Mouse (Mus musculus): ENCODE results near the gene Catip.

The Catip gene

DNA sequence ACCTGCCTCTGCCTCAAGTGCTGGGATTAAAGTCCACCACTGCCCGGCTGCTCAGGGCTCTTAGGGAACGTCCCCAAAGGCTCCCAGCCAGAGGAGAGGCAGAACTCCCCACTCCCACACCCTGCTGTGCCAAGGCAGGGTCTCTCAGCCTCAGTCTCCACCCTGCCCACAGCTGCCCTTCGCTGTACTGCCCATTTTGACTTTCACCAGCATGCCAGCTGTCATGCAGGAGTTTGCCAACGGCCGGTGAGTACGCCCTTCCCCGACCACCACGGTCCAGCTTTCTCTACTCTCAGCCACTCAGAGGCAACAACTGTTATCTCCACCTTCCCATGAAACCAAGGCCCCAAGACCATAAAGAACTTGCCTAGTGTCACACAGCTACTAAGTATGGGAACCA lies 22.6 kb downstream of the Catip start:
- no peak for DNase-seq (ENCODE audit: low spot score)

DNA sequence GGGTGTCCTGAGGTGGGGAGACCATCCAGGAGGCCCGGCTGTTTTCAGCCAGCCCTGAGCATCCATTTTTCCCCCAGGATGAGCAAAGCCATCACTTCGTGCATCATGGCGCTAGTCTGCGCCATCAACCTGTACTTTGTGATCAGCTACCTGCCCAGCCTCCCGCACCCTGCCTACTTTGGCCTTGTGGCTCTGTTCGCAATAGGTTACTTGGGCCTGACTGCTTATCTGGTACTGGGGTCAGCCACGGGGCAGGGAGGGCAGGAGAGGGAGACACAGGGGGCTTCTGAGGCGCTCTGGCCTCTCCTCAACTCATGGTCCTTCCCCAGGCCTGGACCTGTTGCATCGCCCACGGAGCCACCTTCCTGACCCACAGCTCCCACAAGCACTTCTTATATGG lies 23.2 kb downstream of the Catip start:
- DNase-seq (ENCODE audit: low spot score) = no peak

- DNase-seq (ENCODE audit: low spot score) = no peak
Measured at GRCm38 (mm10) chr1:74385531-74385930, 23.6 kb downstream of the Catip start.

DNA sequence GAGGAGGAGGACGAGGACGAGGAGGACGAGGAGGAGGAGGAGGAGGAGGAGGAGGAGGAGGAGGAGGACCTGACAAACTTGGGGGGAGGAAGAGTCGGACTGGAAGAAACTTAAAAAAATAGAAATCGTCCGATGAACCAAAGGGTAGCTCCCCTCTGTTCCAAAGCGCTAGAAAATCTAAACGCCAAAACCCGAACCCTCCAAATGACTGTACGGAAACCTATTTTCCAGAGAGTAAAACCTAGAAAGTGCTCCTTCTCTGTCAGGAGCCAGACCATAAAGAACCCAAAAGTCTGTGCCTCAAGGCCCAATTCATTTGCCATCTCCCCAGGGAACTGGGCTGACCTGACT lies 24.4 kb downstream of the Catip start:
- DNase-seq (ENCODE audit: low spot score) = no peak

DNA sequence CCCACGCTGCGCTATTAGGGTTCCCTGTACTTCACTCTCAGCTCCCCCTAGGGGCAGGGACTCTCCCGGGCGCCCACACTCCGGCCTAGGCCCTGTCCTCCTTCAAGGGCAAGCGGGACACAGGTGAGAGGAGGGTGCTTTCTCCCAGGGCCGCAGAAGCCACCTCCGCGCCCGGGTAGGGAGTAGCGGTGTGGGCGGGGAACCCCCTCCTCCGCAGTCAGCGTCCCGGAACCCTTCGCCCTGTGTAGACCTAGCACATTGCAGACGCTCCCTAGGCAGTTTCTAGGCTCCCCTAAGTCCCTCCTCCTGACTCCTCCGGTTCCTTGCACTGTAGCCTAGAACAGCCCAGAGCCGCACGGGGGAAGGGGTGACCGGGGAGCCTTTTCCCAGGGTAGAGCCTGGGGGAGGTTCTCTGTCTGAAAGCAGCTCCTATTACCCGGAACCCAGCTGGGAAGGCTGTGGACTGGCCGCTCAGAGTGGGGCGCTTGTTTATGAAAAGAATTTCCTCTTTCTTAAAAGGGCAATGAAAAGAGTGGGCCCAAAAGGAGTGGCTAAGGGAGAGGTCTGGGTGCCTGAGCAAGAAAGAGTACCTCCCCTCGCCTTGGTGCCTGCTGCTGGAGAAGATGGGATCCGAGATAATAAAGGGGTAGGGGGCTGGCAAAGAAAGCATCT lies 24.9 kb downstream of the Catip start:
- peak; percentile 94 for DNase-seq (ENCODE audit: low spot score)

- no peak for DNase-seq (ENCODE audit: low spot score)
Measured at GRCm38 (mm10) chr1:74387386-74387988, 25.6 kb downstream of the Catip start.

DNA sequence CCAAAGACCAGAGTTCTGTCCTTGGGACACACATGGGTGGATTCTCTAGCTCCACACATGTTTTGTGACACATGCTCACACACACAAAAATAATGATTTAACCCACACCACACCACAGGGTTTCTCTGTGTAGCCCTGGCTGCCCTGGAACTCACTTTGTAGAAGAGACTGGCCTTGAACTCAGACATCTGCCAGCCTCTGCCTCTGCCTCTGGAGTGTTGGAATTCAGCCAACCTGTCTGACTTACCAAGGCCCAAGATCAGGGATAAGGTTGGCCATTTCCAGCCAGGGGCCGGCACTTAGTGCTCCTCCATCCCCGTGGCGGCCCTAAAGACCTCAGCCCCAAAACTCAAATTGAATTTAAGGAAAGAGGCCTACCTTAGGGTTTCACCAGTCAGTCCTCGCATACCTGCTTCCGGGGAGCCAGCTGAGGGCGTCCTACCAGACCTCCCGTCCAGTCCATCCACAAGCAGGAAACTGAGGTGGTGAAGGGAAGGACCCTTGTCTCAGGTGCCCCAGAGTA lies 26.6 kb downstream of the Catip start:
- no peak for DNase-seq (ENCODE audit: low spot score)

- peak; percentile 49 for DNase-seq (ENCODE audit: low spot score)
Measured at GRCm38 (mm10) chr1:74389831-74390286, 28.0 kb downstream of the Catip start.

DNA sequence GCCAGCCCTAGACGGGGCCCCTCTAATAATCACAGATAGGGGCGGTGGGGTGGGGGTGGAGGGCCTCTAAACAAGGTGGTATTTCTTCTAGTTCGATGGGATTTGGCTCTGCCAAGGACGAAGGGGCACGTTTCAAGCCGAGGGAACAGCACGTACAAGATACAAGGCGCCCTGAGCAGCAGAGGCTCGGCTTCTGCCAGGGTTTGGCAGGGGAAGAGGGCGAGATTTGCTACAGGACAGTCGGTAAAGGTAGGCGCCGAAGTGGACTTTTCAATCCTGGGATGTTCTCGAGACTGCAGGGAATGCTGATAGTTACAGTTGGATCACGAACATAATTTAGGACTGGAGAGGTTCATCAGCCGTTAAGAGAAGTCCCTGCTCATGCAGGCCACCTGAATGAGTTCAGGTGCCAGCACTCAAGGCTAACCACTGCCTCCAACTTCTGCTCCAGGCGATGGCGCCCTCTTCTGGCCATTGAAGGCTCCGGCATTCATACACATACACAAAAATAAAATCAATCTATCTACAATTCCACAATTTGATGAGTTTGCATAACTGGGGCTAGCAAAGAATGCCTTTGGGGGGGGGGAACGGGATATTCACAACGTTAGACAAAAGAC lies 28.5 kb downstream of the Catip start:
- DNase-seq (ENCODE audit: low spot score) = peak; percentile 63

- DNase-seq (ENCODE audit: low spot score) = peak; percentile 98
Measured at GRCm38 (mm10) chr1:74390924-74391748, 29.2 kb downstream of the Catip start, which contains the start of gene Ctdsp1. TSS of gene Ctdsp1 (plus strand) at chr1:74391509.

DNA sequence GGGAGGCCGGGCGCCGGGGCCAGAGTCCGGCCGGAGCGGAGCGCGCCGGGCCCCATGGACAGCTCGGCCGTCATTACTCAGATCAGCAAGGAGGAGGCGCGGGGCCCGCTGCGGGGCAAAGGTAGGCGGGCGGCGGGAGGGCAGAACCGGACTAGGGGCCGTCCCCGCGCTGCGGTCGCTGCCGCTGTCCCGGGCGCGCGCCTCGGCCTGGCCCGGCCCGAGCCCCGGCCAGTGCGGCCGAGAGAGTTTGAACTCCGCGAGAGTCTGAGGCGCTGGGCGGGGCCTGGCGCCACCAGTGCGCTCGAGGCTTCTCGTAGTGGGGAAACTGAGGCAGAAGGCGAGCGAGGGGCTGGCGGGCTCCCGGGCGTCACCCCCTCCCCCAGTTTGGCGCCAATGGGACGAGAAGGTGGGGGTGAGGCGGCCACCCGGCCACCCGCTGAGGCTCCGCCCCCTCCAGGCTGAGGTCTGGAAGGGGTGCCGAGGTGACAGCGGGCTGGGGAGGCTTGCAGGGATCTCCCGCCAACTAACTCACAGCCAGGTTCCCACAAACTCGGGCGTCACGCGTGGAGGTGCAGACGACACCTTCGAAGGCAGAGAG lies 30.0 kb downstream of the Catip start:
- DNase-seq (ENCODE audit: low spot score) = peak; percentile 83

GRCm38 (mm10) chr1:74392446-74392994 lies 30.6 kb downstream of the Catip start:
- DNase-seq (ENCODE audit: low spot score) = peak; percentile 25

DNA sequence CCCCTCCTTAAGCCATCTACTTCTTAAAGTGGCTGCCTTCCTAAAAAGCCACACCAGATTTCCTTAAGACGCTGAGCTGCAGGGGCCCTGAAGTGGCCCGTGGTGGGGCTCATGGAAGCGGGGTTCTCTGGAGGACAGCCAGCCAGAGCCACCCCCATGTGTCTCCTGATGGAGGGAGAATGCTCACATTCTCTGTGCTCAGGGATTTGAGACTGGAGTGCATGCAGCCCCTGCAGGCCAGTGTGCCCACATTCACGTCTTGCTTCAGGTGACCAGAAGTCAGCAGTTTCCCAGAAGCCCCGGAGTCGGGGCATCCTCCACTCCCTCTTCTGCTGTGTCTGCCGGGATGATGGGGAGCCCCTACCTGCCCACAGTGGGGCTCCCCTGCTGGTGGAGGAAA lies 31.1 kb downstream of the Catip start:
- no peak for DNase-seq (ENCODE audit: low spot score)

DNA sequence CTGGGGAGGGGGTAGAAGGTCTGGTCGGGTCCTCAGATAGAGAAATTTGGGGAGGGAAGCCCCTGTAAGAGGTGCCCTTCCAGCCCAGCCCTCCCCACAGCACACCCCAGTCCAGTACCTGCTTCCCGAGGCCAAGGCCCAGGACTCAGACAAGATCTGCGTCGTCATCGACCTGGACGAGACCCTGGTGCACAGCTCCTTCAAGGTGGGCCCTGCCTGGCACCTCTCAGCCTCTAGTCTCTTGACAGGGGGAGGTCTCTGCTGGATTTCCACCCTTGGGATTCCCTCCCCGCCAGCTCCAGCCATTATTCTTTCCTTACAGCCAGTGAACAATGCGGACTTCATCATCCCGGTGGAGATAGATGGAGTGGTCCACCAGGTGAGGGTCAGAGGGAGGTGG lies 31.8 kb downstream of the Catip start:
- DNase-seq (ENCODE audit: low spot score) = no peak

DNA sequence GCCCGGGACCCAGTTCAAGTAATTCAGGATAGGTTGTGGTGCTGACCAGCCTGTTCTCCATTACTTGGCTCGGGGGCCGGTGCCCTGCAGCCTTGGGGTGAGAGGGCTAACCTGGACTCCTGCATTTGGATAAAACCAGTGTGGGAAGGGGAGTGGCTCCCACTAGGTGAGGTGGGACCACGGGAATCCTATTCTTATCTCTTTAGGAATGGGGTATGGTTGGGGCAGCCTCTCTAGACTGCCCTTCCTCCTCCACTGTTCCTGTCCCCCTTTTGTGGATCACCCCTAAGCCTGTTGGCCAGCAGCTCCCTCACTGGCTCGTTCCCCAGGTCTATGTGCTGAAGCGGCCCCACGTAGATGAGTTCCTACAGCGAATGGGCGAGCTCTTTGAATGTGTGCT lies 32.4 kb downstream of the Catip start:
- DNase-seq (ENCODE audit: low spot score) = no peak

DNA sequence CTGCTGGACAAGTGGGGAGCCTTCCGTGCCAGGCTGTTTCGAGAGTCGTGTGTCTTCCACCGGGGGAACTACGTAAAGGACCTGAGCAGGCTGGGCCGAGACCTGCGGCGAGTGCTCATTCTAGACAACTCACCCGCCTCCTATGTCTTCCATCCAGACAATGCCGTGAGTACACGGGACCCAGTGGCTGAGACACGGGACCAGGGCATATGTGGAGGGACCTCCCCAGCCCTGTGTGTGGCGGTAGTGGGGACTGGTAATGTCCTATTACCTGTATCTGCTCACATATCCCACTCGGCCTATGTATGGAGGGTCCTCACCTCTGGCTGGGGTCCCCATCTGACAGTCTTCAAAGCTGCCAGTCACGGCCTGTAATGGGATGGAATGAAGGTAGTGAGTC lies 33.0 kb downstream of the Catip start:
- no peak for DNase-seq (ENCODE audit: low spot score)

GRCm38 (mm10) chr1:74395290-74395689 lies 33.4 kb downstream of the Catip start:
- no peak for DNase-seq (ENCODE audit: low spot score)

DNA sequence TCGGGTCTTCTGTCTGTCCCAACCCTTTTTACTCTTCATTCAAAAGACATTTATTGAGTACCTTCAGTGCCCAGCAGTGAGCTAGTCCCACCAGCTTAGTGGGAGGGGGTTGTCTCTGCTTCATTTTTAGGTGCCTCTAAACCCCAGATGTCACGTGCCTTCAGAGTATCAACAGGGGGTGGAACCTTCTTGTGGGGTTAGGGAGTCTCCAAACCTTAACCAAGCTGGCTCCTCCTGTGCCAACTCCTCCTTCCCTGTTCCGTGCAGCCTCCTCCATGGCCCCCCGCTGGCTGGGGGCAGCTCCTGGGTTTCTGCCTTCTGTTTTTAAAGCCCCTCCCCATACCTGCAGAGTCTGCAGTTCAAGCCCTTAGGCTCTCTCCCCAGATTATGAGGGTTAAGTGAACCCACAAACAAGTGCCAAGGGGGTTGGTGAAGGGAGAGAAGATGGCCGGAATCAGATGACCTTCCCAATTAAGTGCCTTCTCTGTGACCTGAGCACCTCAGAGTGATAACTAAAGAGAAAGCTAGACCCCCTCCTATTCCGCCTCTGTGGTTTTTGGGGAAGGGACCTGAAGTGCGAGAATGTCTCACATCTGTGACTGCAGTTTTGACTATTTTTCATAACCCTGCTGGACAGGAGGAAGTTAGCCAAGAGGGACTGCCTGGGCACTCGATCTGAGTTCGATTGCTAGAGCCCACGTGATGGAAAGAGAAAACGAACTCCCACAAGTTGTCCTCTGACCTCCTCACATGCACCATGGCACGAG lies 34.7 kb downstream of the Catip start:
- DNase-seq (ENCODE audit: low spot score) = peak; percentile 37

DNA sequence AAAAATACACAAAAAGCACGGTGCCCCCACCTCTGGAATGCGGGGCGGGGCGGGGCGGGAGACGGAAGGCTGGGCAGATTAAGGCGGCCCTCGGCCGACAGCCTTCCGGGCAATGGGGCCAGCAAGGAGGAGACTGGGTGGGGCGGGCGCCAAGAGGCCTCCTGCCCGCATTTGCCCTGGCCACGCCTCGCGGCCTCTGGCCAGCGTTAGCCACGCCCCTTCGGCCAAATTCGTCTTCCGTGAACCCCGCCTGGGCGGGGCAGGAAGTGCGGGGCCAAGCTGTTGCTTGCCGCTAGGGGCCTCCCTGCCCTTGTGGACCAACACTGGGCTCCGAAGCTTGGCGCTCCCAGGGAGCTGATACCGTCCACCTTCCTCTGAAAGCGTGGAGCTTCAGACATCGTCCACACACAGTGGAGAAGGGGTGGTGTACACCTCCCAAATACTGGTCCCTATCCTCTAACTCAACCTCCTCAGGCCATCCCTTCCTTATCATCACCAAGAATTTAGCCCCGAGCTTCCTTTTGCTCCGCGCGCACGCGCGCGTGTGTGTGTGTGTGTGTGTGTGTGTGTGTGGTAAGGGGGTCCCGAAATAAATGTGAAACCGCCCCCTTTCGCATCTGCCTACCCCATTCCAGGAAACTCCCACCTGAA lies 35.5 kb downstream of the Catip start:
- DNase-seq (ENCODE audit: low spot score) = peak; percentile 100

DNA sequence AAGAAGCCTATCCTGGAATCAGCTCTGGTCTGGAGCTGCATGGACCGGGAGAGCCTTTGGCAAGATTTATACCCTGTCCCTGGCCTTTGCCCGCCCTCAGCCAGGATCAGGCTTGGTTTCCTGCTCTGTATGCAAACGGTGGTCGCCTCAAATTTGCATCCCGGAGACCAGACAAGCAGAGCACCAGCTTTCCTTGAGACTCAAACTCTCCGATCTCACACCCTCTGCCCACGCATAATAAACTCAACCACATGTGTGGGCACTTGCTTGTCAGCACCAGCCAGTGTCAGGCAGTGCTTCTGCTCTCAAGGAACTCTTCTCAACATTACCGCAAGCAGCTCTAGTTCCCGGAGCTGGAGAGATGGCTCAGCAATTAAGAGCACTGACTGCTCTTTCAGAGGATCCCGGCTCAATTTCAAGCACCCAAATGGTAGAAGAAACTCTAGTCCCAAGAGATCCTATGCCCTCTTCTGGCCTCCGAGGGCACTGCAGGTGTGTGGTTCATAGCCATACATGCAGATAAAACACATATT lies 36.1 kb downstream of the Catip start:
- peak; percentile 70 for DNase-seq (ENCODE audit: low spot score)

Measured in ovary, postnatal 36 days (tissue).